Mouse (Mus musculus): ENCODE measurements around the gene Siah2. TPM values are rescaled to one million over a fixed set of nuclear protein-coding genes. Genes with fewer than 3 reads are reported as not detected.

Gene Siah2
- polyA plus RNA-seq (2012; ENCODE audit: low replicate concordance): 11.6 and 37.8 TPM in 2 replicates

DNA sequence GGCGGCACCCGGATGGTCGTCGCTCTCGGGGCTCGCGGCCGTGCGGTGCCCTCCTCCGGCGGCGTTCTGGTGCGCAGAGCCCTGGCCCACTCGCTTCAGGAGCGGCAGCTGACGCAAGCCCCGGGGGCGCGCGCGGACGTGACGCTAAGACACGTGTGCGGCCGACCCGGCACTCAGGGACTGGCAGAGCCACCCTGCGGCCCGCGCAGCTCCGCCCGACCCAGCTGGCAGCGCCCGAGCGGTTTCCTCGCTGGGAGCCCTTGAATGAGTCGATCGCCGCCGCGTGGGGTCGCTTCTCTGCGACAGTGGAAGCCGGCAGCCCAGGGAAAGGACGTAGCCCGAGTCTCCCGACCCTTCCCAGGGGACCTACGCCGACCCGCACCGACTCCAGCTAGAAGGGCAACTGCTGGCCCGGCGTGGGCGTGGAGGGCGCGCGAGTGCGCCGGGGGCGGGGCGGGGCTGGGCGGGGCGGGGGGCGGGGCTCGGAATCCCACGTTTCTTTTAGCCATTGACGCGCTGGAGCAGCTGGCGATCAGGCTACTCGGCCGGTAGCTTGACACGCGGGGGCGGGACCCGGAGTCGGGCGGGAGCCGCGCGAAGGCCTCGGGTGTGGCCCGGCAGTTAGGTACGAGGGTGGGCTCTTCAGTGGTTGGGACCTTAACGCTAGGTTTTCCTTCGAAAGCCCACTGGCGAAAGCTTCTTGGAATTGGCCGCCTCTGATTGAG, at the start of gene Siah2:
Gene Siah2 (minus strand): TSS at position 404 of the 725 bp plus-strand sequence.

GRCm38 (mm10) chr3:58636406-58637295, 55.5 kb downstream of the Siah2 start, which contains the start of gene Erich6:
Gene Erich6 (minus strand): TSS chr3:58637207.

Other genes starting within 250 kb of the Siah2 start
- 2.3 and 4.8 TPM in 2 replicates for gene Eif2a, start 166.6 kb downstream of the Siah2 start, polyA plus RNA-seq (2012; ENCODE audit: low replicate concordance)
- 143 and 268 TPM in 2 replicates for gene Serp1, start 166.5 kb downstream of the Siah2 start, polyA plus RNA-seq (2012; ENCODE audit: low replicate concordance)
- gene Selenot, start 115.8 kb downstream of the Siah2 start, polyA plus RNA-seq (2012; ENCODE audit: low replicate concordance): 24.6 and 30.9 TPM in 2 replicates
- not detected in 2 replicates for gene Erich6, start 55.2 kb downstream of the Siah2 start, polyA plus RNA-seq (2012; ENCODE audit: low replicate concordance)
- gene Mindy4b-ps, start 129.9 kb upstream of the Siah2 start, polyA plus RNA-seq (2012; ENCODE audit: low replicate concordance): not detected in 2 replicates
- gene Clrn1, start 192.9 kb upstream of the Siah2 start, polyA plus RNA-seq (2012; ENCODE audit: low replicate concordance): not detected in 2 replicates